Mouse (Mus musculus): Measurements from ENCODE around the gene L3mbtl1.

- no peak for TF ChIP-seq CTCF (IDR thresholded peaks at IDR 0.05; ENCODE audit: low read depth, low read length)
- TF ChIP-seq POLR2A (IDR thresholded peaks at IDR 0.05; ENCODE audit: extremely low read depth, insufficient read depth, low read length), result peak; percentile 52; the same call in 1 of the 2 replicates
Measured at GRCm38 (mm10) chr2:163016916-163017743, 73.9 kb downstream of the L3mbtl1 start, which contains the start of gene Ift52.
